Mouse (Mus musculus): Measurements from ENCODE around the gene 2010111I01Rik.

DNA sequence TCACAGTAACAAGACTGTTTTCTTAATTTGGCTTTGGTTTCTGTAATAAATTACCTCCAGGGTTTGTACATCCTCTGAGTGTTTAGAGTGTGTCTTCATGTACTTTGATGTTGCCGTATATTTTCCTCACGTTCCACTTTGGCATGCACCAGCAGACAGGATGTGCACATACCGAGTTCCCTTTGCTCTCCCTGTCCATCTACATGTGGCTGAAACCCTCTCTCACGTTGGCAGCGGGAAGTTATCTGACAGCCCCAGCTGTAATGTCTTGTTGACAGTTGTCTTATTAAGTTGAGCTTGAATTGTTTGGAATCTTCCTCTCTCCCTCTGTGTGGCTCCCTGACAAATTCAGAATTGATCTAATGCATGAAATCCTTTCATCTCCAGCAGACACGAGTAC is 74.6 kb downstream of the 2010111I01Rik start:
- TF ChIP-seq CTCF (IDR thresholded peaks at IDR 0.05; ENCODE audit: low read depth) (no peak), EP300 (IDR thresholded peaks at IDR 0.05; ENCODE audit: low read depth) (no peak)

Measured in liver, embryonic 14.5 days (tissue).